Mouse (Mus musculus) frontal cortex, postnatal 25 days (tissue): Measurements from ENCODE around the gene Fcgbp.
"Not testable (repeated sequence)": the region's sequence is repeated elsewhere in the genome, so short reads cannot be mapped to it uniquely, and the experiment has no call there.

Experiments
- DNase-seq, 2 experiments: peaks; one replicate each; pipeline ENCODE4 v3.0.0; 2022; ENCODE audit warnings: low spot score in 2 of 2

Gene Fcgbp

GRCm38 (mm10) chr7:28070531-28071298 is at the start of gene Fcgbp:
Gene Fcgbp, plus strand, starts transcription at chr7:28071236.
- no peak for DNase-seq

- no peak for DNase-seq
These were observed 26.5 kb upstream of the Fcgbp start for GRCm38 (mm10) chr7:28044524-28044923.

- peak; percentile 97 to 98 for DNase-seq
These were observed 21.3 kb upstream of the Fcgbp start, which contains the start of gene Psmc4 for GRCm38 (mm10) chr7:28049476-28050409. Gene Psmc4, minus strand, starts transcription at chr7:28050101.

- DNase-seq, result no peak
These were observed 20.5 kb upstream of the Fcgbp start for GRCm38 (mm10) chr7:28050584-28050983.

GRCm38 (mm10) chr7:28053046-28053930 is 17.7 kb upstream of the Fcgbp start:
- no peak for DNase-seq

- no peak for DNase-seq
These were observed 11.1 kb upstream of the Fcgbp start for GRCm38 (mm10) chr7:28059972-28060371.

- no peak for DNase-seq
These were observed 2.4 kb upstream of the Fcgbp start for GRCm38 (mm10) chr7:28068661-28069060.

GRCm38 (mm10) chr7:28069546-28070172 is 1.4 kb upstream of the Fcgbp start:
- DNase-seq, result no peak

GRCm38 (mm10) chr7:28084215-28084614 is 13.2 kb downstream of the Fcgbp start:
- peak; percentile 9 to 15 for DNase-seq

- DNase-seq, result no peak
These were observed 15.2 kb downstream of the Fcgbp start for GRCm38 (mm10) chr7:28086236-28086635.

- no peak for DNase-seq
These were observed 22.5 kb downstream of the Fcgbp start for GRCm38 (mm10) chr7:28093541-28093940.

GRCm38 (mm10) chr7:28099101-28099500 is 28.1 kb downstream of the Fcgbp start:
- DNase-seq, result no peak

- no peak for DNase-seq
These were observed 29.9 kb downstream of the Fcgbp start for GRCm38 (mm10) chr7:28100596-28101590.

- not testable (repeated sequence) for DNase-seq
These were observed 31.9 kb downstream of the Fcgbp start for GRCm38 (mm10) chr7:28102936-28103335.

- no peak for DNase-seq
These were observed 33.6 kb downstream of the Fcgbp start for GRCm38 (mm10) chr7:28104670-28105069.

- no peak for DNase-seq
These were observed 35.2 kb downstream of the Fcgbp start for GRCm38 (mm10) chr7:28106241-28106640.

GRCm38 (mm10) chr7:28114648-28115047 is 43.6 kb downstream of the Fcgbp start:
- DNase-seq, result no peak

GRCm38 (mm10) chr7:28129166-28129565 is 58.1 kb downstream of the Fcgbp start, which contains the start of gene 9530053A07Rik:
Gene 9530053A07Rik, plus strand, starts transcription at chr7:28129466.
- DNase-seq, result no peak

GRCm38 (mm10) chr7:28137613-28138012 is 66.6 kb downstream of the Fcgbp start:
- DNase-seq, result peak in 1 of 2 experiments; percentile 28

- peak; percentile 29 to 53 for DNase-seq
These were observed 77.2 kb downstream of the Fcgbp start for GRCm38 (mm10) chr7:28148263-28148662.
